Mouse (Mus musculus) natural killer cell, adult 2 months (primary cell): Measurements from ENCODE around the gene Slc26a9.

ENCODE experiments used
- DNase-seq, 2 experiments: peaks; one replicate each; pipeline ENCODE4 v3.0.0; 2022; ENCODE audit warnings: low spot score in 2 of 2

Gene Slc26a9

GRCm38 (mm10) chr1:131736494-131736893 lies 7.3 kb upstream of the Slc26a9 start:
- DNase-seq, result no peak

GRCm38 (mm10) chr1:131737269-131737668 lies 6.6 kb upstream of the Slc26a9 start:
- DNase-seq, result no peak

GRCm38 (mm10) chr1:131738760-131739159 lies 5.1 kb upstream of the Slc26a9 start:
- DNase-seq, result no peak

- DNase-seq, result no peak
These were observed 4.2 kb upstream of the Slc26a9 start for GRCm38 (mm10) chr1:131739481-131740160.

- no peak for DNase-seq
These were observed 1.6 kb downstream of the Slc26a9 start for GRCm38 (mm10) chr1:131745391-131745790.

GRCm38 (mm10) chr1:131747761-131748160 lies 3.9 kb downstream of the Slc26a9 start:
- no peak for DNase-seq

- no peak for DNase-seq
These were observed 4.8 kb downstream of the Slc26a9 start for GRCm38 (mm10) chr1:131748636-131749035.

GRCm38 (mm10) chr1:131749706-131750545 lies 6.1 kb downstream of the Slc26a9 start:
- no peak for DNase-seq

GRCm38 (mm10) chr1:131751181-131751890 lies 7.5 kb downstream of the Slc26a9 start:
- no peak for DNase-seq

GRCm38 (mm10) chr1:131751891-131752311 lies 8.1 kb downstream of the Slc26a9 start:
- DNase-seq, result no peak

- no peak for DNase-seq
These were observed 10.5 kb downstream of the Slc26a9 start for GRCm38 (mm10) chr1:131754212-131754829.

GRCm38 (mm10) chr1:131754916-131755315 lies 11.1 kb downstream of the Slc26a9 start:
- DNase-seq, result no peak

- DNase-seq, result no peak
These were observed 13.4 kb downstream of the Slc26a9 start for GRCm38 (mm10) chr1:131757211-131757610.

- DNase-seq, result no peak
These were observed 15.0 kb downstream of the Slc26a9 start for GRCm38 (mm10) chr1:131758796-131759195.

GRCm38 (mm10) chr1:131759667-131760427 lies 16.0 kb downstream of the Slc26a9 start:
- no peak for DNase-seq

- no peak for DNase-seq
These were observed 16.6 kb downstream of the Slc26a9 start for GRCm38 (mm10) chr1:131760428-131760820.

GRCm38 (mm10) chr1:131761079-131761831 lies 17.4 kb downstream of the Slc26a9 start:
- no peak for DNase-seq

GRCm38 (mm10) chr1:131763683-131764082 lies 19.9 kb downstream of the Slc26a9 start:
- DNase-seq, result no peak

GRCm38 (mm10) chr1:131764581-131765338 lies 20.9 kb downstream of the Slc26a9 start:
- DNase-seq, result no peak
